Mouse (Mus musculus) forebrain, embryonic 15.5 days (tissue): ENCODE measurements around the gene Upk1a. TPM values are rescaled to one million over a fixed set of nuclear protein-coding genes. Genes with fewer than 3 reads are reported as not detected.

Experiments used
- ATAC-seq: fragments of 200-750 bp; cut with Nextera tagmentation; replicated peaks from 2 replicates; pipeline ENCODE4 v1.8.0; 2017; ENCODE audit warnings: mild to moderate bottlenecking, moderate TSS enrichment, moderate library complexity
- H3K27ac ChIP-seq: fragments of 300-500 bp; sonication (generic); replicated peaks from 2 replicates; pipeline ENCODE4 v1.5.1; 2015; ENCODE audit warnings: mild to moderate bottlenecking, inconsistent platforms
- H3K27me3 ChIP-seq: fragments of 300-500 bp; sonication (generic); 2 replicates; pipeline ENCODE4 v1.6.1; 2015; ENCODE audit warnings: inconsistent platforms
- H3K36me3 ChIP-seq: fragments of 300-500 bp; sonication (generic); 2 replicates; pipeline ENCODE4 v1.6.1; 2015; ENCODE audit warnings: mild to moderate bottlenecking, inconsistent platforms
- H3K4me1 ChIP-seq: fragments of 300-500 bp; sonication (generic); 2 replicates; pipeline ENCODE4 v1.6.1; 2015; ENCODE audit warnings: inconsistent platforms
- H3K4me2 ChIP-seq: fragments of 300-500 bp; sonication (generic); replicated peaks from 2 replicates; pipeline ENCODE4 v1.6.1; 2015; ENCODE audit warnings: mild to moderate bottlenecking, inconsistent platforms
- H3K4me3 ChIP-seq: fragments of 300-500 bp; sonication (generic); 2 replicates; pipeline ENCODE4 v1.5.1; 2015; ENCODE audit warnings: mild to moderate bottlenecking, inconsistent platforms
- H3K9ac ChIP-seq: fragments of 300-500 bp; sonication (generic); replicated peaks from 2 replicates; pipeline ENCODE4 v1.6.1; 2015; ENCODE audit warnings: mild to moderate bottlenecking, inconsistent platforms
- H3K9me3 ChIP-seq: fragments of 300-500 bp; sonication (generic); 2 replicates; pipeline ENCODE4 v1.6.1; 2016; ENCODE audit warnings: inconsistent platforms
- WGBS: fragments of 180-500 bp; shearing (Covaris S2); methylation state at CpG from one replicate; pipeline ENCODE4 v1.1.7; 2015; ENCODE audit warnings: mixed read lengths; 5-methylcytosine and 5-hydroxymethylcytosine counted together
- polyA plus RNA-seq: library from polyadenylated mRNA; unstranded; fragments of >200 nt; fragmentation: Nextera tagmentation; extraction: Ambion mirVana; gene quantifications from 2 replicates; pipeline ENCODE4 v1.2.1, GENCODE M21; 2015

Upk1a gene
- polyA plus RNA-seq, 1 experiment from 2014 or later: 0.11 TPM

DNA sequence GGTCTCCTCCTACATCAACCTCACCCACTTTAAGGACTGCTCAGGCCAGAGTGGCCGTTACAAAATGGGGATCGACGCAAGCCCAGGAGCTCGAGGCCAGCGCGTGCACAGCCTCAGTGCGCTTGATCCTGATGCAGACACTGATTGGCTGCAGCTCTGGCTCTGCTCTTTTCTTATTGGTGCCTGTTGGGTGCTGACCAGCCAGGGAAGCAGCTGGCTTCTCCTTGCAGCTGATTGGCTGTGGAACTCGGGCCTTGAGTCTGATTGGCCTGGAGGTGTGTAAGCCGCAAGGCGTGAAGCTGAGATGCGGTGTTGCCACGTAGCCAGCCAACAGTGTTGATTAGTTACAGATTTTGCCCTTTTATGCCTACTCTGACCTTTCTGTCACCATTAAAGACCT is 13.9 kb downstream of the Upk1a start, which contains the start of gene Zbtb32:
TSS of gene Zbtb32 (minus strand) at position 124 of the 400 bp plus-strand sequence.
- peak within 1 kb of the TSS; percentile 57 for H3K27ac ChIP-seq
- H3K27me3 ChIP-seq: no peaks in the 10 kb centered on the region
- H3K4me1 ChIP-seq: peaks cover 13% of the 10 kb centered on the region
- peak within 1 kb of the TSS; percentile 26 for H3K4me3 ChIP-seq
- ATAC-seq: no peak
- 93% methylated on average over 12 of the region's 12 CpGs for WGBS
- H3K9me3 ChIP-seq: no peaks in the 10 kb centered on the region
- peak within 1 kb of the TSS; percentile 44 for H3K4me2 ChIP-seq
- H3K9ac ChIP-seq: no peak within 1 kb of the TSS
- no peaks in the 10 kb centered on the region for H3K36me3 ChIP-seq

DNA sequence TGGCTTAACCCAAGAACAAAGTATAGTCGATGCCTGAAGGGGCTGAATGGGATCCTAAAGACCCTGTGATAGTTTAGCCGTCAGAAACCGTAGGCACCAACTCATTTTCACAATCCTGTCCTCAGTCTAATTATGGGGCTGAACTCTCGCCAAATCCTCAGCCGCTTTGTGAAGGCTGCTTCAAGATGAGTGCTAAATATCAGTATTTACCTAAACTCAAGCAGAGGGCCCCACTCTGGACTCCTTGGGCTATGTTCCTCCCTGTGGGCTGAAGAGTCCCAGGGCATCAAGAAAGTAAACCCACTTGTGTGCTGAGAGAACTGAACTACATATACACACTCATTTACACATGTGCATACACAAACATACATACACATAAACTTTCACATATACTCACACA is 15.8 kb downstream of the Upk1a start:
- H3K36me3 ChIP-seq: no peaks in the 10 kb centered on the region
- H3K4me3 ChIP-seq: no peak overlapping the region
- ATAC-seq: no peak
- H3K27ac ChIP-seq: no peak overlapping the region
- H3K9ac ChIP-seq: no peak overlapping the region
- no peak overlapping the region for H3K4me2 ChIP-seq
- H3K4me1 ChIP-seq: peaks cover 13% of the 10 kb centered on the region
- 40% methylated on average over 5 of the region's 5 CpGs for WGBS
- no peaks in the 10 kb centered on the region for H3K27me3 ChIP-seq
- no peaks in the 10 kb centered on the region for H3K9me3 ChIP-seq

DNA sequence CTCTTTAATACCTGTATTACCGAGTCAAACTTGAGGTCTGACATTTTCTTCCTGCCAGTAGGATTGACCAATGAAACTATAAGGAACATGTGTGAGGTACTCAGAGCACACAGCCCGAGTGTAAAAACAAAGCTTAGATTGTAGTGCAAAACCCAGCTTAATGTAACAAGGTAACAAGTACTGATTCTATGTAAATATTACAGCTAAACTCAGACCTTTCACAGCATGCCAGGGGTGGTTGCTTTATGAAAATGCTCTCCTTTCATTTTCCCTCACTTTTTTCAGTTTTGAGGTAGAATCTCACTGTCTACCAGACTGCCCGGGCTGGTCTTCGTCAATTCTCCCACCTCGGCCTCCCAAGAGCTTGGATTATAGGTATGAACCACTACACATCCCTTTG is 16.6 kb downstream of the Upk1a start:
- H3K36me3 ChIP-seq: no peaks in the 10 kb centered on the region
- H3K27ac ChIP-seq: no peak overlapping the region
- H3K9ac ChIP-seq: no peak overlapping the region
- H3K4me1 ChIP-seq: peaks cover 13% of the 10 kb centered on the region
- H3K4me2 ChIP-seq: no peak overlapping the region
- no peaks in the 10 kb centered on the region for H3K27me3 ChIP-seq
- no peak for ATAC-seq
- no peaks in the 10 kb centered on the region for H3K9me3 ChIP-seq
- no peak overlapping the region for H3K4me3 ChIP-seq
- whole genome bisulfite sequencing: 81% methylated on average over 5 of the region's 5 CpGs

DNA sequence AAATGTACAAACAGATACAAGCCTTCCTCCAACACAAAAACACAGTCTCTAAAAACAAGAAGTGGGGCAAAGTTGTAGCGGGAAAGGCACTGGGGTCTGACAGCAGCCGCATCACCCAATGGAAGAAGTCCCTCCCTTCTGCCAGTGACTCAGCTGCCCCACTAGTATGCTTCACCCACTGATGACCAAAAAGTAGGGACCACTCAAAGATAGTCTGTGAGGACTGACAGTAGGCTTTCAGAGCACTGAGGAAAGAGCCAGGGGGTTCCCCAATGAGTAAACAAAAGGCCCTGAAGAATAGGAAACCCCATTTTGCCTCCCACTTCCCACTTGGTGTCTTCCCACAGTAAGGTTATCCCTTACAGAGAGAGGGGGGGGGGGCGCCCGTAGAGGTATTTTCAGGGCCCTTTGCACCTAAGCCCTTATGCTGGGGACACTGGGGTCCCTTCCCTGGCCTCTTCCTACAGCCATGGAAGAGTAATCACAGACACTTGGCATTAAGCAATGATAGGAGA is 18.1 kb downstream of the Upk1a start:
- Histone ChIP-seq H3K4me2 (no peak overlapping the region), H3K9ac (no peak overlapping the region), H3K4me3 (no peak overlapping the region), H3K27me3 (no peaks in the 10 kb centered on the region), H3K36me3 (no peaks in the 10 kb centered on the region), H3K9me3 (no peaks in the 10 kb centered on the region), H3K27ac (no peak overlapping the region), H3K4me1 (peaks cover 7% of the 10 kb centered on the region)
- ATAC-seq: no peak
- 67% methylated on average over 4 of the region's 4 CpGs for WGBS

DNA sequence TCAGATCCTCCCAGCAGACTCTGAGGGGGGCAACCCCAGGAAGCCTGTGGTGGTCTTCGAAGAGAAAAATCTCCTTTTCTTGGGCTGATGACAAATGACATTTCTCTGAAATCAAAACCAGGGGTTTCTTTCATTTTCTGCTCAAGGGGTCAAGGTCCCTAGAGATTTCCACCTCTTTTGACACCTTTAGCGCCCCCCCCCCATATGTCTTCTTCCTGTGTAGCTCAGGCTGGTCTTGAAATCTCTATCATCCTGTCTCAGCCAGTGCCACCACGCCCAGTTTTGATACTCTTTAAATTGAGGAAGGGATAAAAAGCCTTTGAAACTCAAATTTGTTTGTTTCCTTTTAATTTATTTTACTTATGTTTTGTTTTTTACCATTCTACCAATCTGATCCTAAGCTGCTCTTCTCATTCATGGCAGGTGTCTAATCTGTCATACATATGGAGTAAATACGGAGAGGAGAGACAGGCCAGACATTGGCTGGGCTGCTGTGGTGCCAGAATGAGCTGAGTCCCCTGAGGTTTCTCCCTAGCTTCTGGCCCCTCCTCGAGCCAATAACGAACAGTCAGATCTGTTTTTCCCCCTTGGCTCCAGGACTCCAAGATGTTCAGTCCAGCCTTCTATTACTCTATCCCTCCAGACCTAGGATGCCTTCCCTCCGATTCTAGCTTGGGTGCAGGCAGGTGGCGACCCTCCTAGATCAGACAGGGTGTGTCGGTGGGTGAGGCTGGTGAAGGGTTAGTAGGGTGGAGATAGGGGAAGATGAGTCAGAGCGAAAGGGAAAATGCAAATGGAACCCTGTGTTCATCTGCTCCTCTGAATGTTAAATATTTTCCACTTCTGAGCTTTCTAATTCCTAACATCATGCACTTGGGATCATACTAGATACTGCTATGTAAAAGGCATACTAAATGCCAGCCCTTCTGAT is 18.8 kb downstream of the Upk1a start:
- H3K4me2 ChIP-seq: no peak overlapping the region
- H3K27ac ChIP-seq: no peak overlapping the region
- 84% methylated on average over 10 of the region's 10 CpGs for WGBS
- peaks cover 10% of the 10 kb centered on the region for H3K4me1 ChIP-seq
- no peak overlapping the region for H3K9ac ChIP-seq
- H3K4me3 ChIP-seq: no peak overlapping the region
- no peaks in the 10 kb centered on the region for H3K36me3 ChIP-seq
- ATAC-seq: no peak
- no peaks in the 10 kb centered on the region for H3K27me3 ChIP-seq
- H3K9me3 ChIP-seq: no peaks in the 10 kb centered on the region

DNA sequence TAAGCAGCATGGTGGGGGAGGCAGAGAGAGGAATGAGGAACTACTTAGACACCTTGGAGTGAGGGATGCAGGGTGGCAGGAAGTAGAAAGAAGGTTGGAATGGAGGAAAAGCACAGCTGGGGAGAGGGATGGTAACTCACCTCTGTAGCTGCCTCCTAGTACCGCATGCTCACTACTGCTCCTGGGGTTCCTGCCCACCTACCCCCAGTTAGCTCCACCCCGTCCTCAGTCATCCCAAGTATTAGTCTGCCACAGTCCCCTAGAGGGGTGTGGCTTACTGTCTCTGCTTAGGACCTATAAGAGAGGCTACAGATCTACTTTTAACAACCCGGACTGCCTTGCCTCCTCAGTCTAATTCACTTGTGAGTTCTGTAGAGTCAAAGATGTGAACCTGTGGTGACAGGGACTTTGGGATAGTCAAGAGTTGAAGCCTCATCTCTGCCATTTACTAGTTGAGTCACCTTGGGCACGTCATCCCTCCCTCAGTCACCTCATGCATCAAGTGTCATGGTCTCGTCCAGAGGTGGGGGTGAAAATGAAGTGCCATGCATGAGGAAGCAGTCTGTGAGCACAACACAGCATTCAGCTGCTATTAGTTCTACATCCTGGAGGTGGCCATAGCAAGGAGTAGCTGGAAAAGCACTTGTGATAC is 19.7 kb downstream of the Upk1a start:
- 64% methylated on average over 5 of the region's 5 CpGs for WGBS
- ATAC-seq: no peak

DNA sequence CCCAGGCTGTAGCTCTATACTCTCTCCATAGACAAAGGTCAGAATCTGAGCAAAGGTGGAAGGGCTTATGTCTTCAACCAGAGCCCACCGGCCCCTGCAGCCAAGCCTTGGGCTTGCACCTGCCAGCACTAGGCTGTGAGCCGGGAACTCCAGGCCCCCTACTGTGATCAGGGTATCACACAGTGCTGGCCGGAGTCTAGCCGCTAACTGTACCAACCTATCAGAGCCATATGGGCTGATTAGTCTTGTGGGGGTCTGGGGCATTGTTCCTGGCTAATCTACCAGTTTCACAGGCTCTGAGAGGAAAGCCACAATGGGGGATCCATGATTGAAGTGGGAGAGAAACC is 21.1 kb downstream of the Upk1a start:
- no peak overlapping the region for H3K27ac ChIP-seq
- peaks cover 22% of the 10 kb centered on the region for H3K4me1 ChIP-seq
- no peak overlapping the region for H3K4me3 ChIP-seq
- no peak overlapping the region for H3K9ac ChIP-seq
- no peaks in the 10 kb centered on the region for H3K27me3 ChIP-seq
- WGBS: 26% methylated on average over 4 of the region's 4 CpGs
- ATAC-seq: no peak
- H3K36me3 ChIP-seq: no peaks in the 10 kb centered on the region
- no peak overlapping the region for H3K4me2 ChIP-seq
- no peaks in the 10 kb centered on the region for H3K9me3 ChIP-seq

More for the DNA sequence above, 19.7 kb downstream of the Upk1a start:
- Histone ChIP-seq H3K27ac (no peak overlapping the region), H3K27me3 (no peaks in the 10 kb centered on the region), H3K9me3 (no peaks in the 10 kb centered on the region), H3K4me1 (peaks cover 10% of the 10 kb centered on the region), H3K4me2 (no peak overlapping the region), H3K9ac (no peak overlapping the region), H3K4me3 (no peak overlapping the region), H3K36me3 (no peaks in the 10 kb centered on the region)

DNA sequence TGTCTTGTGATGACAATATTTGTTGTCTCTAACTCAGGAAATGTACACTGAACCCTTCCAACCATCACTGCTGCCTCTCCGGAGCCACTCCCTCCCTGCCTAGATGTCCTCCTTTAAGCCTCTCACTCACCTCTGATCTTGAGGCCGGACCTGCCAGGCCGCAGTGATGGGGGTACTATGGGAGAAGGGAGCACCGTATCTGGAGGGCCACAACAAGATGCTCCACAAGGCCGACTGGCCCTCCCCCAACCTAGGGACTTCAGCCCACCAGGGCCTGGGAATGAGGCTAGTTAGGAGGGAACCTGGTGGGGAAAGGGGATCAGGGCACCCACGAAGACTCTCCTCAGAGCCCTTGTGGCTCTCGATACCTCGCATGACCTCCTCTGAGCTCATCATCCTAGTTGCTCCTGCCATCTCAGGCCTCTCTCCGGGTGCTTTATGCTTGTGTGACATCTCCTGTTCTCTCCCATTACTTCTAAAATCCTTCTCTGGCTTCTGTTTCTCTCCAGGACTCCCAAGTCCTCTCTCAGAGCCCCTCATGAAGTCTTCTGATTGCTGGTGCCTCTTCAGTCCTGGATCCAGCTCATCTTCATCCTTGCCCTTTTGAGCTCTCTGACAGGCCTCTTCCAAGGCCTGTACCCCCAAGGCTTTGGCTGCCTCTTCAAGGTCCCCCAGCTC is 21.6 kb downstream of the Upk1a start:
- WGBS: 82% methylated on average over 9 of the region's 9 CpGs
- H3K27ac ChIP-seq: no peak overlapping the region
- H3K4me1 ChIP-seq: peaks cover 24% of the 10 kb centered on the region
- no peak for ATAC-seq
- H3K27me3 ChIP-seq: no peaks in the 10 kb centered on the region
- H3K4me2 ChIP-seq: no peak overlapping the region
- no peak overlapping the region for H3K4me3 ChIP-seq
- peaks cover 2% of the 10 kb centered on the region; the same call in 1 of the 2 replicates for H3K36me3 ChIP-seq
- H3K9me3 ChIP-seq: no peaks in the 10 kb centered on the region
- no peak overlapping the region for H3K9ac ChIP-seq

DNA sequence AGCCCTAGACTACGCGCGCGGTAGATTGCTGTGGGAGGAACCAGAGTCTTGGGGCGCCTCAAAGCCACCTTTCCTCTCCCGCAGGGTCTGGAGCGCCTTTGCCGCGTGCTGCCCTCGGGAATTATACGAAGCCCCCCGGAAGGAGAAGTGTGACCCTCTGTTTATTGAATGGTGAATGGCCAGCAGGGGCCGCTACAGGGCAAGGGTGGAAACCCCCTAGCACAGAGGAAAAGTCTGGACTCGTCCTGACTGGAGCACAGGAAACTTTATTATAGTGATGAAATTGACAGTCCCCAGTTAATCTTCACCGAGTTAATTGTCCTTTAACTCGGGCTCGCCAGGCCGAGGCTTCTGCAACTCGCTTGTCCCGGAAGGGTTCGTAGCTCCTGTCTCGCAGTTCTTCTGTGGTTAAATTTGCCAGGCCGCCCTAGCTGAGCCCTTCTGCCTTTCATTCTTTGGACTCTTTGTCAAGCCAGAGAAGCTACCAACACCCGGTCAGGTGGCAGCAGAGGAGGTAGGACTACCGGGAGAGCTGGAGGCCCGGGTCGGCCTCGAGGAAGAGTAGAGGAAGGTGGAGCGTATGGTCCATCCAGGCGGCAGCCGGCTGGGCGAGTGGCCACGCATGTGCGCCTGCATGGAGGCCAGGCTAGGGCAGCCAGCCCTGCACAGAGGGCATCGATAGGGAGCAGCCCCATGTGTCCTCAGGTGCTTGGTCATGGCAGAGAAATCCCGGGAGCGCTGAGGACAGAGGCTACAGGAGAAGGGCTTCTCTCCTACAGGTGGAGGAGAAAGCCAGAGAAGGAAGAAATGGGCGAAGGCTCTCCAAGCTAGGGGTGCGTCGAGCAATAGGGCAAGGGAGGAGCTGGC is 23.0 kb downstream of the Upk1a start:
- H3K27me3 ChIP-seq: no peaks in the 10 kb centered on the region
- H3K9me3 ChIP-seq: no peaks in the 10 kb centered on the region
- peak overlapping the region; percentile 93 for H3K27ac ChIP-seq
- peaks cover 15% of the 10 kb centered on the region for H3K36me3 ChIP-seq
- WGBS: 31% methylated on average over 40 of the region's 40 CpGs
- H3K9ac ChIP-seq: peak overlapping the region; percentile 95
- peak overlapping the region; percentile 78 for H3K4me2 ChIP-seq
- peak; percentile 67 for ATAC-seq
- H3K4me3 ChIP-seq: peak overlapping the region; percentile 95
- peaks cover 24% of the 10 kb centered on the region for H3K4me1 ChIP-seq

DNA sequence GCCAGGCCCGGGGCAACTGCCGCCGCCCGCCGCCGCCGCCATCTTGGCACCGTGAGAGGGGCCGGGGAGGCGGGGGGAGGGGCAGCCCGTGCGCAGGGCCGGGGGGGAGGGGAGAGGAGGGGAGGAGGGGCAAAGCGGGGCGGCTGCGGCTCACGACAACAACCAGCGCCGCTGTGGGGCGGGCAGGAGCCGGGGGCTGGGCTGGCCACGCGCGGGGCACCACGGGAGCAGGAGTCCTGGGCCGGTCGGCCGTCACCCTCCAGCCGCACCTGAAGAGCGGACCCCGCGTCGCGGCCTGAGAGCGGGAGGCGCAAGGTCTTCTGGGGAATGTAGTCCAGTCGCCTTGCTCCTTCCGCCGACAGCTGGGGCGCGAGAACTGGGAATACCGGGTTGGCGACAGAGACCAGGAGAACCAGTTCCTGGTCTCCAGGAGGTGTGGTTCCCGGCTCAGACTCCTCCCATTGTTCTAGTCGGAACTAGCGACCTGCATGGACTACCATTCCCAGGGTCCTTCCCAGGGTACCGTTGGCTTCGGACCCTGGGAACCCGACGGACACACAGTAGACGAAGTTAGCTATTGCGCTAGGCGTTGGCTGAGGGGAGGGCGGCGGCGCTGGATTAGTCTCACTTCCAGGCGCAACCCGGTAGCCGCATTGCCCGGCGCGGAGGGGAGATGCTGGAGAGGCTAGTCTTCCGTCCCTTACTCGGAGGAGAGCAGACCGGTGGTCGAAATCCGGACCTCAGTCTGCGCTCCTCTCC is 23.8 kb downstream of the Upk1a start, which contains the start of gene Kmt2b:
TSS of gene Kmt2b (minus strand) at position 51 of the 759 bp plus-strand sequence.
- H3K36me3 ChIP-seq: peaks cover 23% of the 10 kb centered on the region
- peak; percentile 95 for ATAC-seq
- peak within 1 kb of the TSS; percentile 95 for H3K4me3 ChIP-seq
- H3K9ac ChIP-seq: peak within 1 kb of the TSS; percentile 95
- H3K27me3 ChIP-seq: no peaks in the 10 kb centered on the region
- peak within 1 kb of the TSS; percentile 82 for H3K4me2 ChIP-seq
- H3K9me3 ChIP-seq: no peaks in the 10 kb centered on the region
- peaks cover 24% of the 10 kb centered on the region for H3K4me1 ChIP-seq
- peak within 1 kb of the TSS; percentile 93 for H3K27ac ChIP-seq
- WGBS: under 1% methylated on average over 59 of the region's 68 CpGs
